Mouse (Mus musculus) liver, postnatal 0 days (tissue): ENCODE measurements around the gene 2610528J11Rik.

Experiments
- CTCF ChIP-seq: sonication (generic); IDR thresholded peaks from 2 replicates; pipeline ENCODE4 v1.5.1; 2016; ENCODE audit warnings: antibody characterized with exemption, low read depth
- EP300 ChIP-seq: IDR thresholded peaks from 2 replicates; pipeline ENCODE4 v1.6.1; 2016; ENCODE audit warnings: antibody characterized with exemption, low read depth, mild to moderate bottlenecking

GRCm38 (mm10) chr4:118523976-118524375, 2.8 kb upstream of the 2610528J11Rik start:
- TF ChIP-seq CTCF (no peak), EP300 (no peak)
